Mouse (Mus musculus) embryonic fibroblast, embryonic 13.5 days (primary cell): ENCODE measurements around the gene Mup21. TPM values are rescaled to one million over a fixed set of nuclear protein-coding genes. Genes with fewer than 3 reads are reported as not detected.
"Not testable (repeated sequence)": the region's sequence is repeated elsewhere in the genome, so short reads cannot be mapped to it uniquely, and the experiment has no call there.

Experiments used
- H3K27ac ChIP-seq: 2 replicates; pipeline ENCODE4 v1.5.1; 2012; ENCODE audit warnings: low read length, control low read depth, inconsistent platforms; ENCODE audit not compliant: insufficient read depth
- H3K4me1 ChIP-seq: 2 replicates; pipeline ENCODE4 v1.6.1; 2011; ENCODE audit warnings: low read length; ENCODE audit not compliant: control insufficient read depth, insufficient read depth
- H3K4me3 ChIP-seq: 2 replicates; pipeline ENCODE4 v1.5.1; 2011; ENCODE audit warnings: mild to moderate bottlenecking, control low read depth, low read length; ENCODE audit not compliant: insufficient read depth
- CTCF ChIP-seq: IDR thresholded peaks from 2 replicates; pipeline ENCODE4 v1.5.1; 2011; ENCODE audit warnings: mild to moderate bottlenecking, control low read depth, low read length, moderate library complexity, borderline replicate concordance; ENCODE audit not compliant: insufficient read depth
- POLR2A ChIP-seq: IDR thresholded peaks from 2 replicates; pipeline ENCODE4 v1.6.1; 2011; ENCODE audit warnings: low read depth, mild to moderate bottlenecking, control low read depth, low read length, moderate library complexity
- polyA plus RNA-seq: library from polyadenylated mRNA; stranded (reverse); fragments of >200 nt; gene quantifications from 2 replicates; pipeline ENCODE4 v1.2.4, GENCODE M21; 2011; ENCODE audit warnings: low read depth; ENCODE audit not compliant: missing spikeins, insufficient read length

The Mup21 gene
- not detected in 2 replicates for polyA plus RNA-seq

DNA sequence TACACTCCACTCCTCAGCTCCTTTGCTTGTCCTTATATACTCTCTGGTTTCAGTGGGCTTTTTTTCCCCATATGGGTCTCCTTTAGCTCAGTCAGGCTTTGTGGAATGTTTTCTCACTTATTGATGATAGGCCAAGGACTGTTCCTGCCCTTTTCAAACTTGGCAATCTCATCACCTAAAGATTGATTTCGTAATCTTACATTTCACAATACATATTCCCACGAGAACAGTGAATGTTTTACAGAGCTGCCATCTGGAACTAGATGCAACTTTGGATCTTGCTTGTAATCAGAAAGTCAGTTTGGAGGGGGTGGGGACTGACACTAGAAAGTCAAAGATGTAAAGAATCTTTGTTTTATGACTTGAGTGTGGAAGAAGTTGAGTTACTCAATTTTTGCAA, at the start of gene Mup21:
Mup21 (minus strand) TSS at position 53 of the 400 bp plus-strand sequence.
- H3K4me3 ChIP-seq, result no peak within 1 kb of the TSS
- no peaks in the 10 kb centered on the region for H3K4me1 ChIP-seq
- H3K27ac ChIP-seq, result no peak within 1 kb of the TSS
- no peak for TF ChIP-seq POLR2A
- no peak for TF ChIP-seq CTCF

DNA sequence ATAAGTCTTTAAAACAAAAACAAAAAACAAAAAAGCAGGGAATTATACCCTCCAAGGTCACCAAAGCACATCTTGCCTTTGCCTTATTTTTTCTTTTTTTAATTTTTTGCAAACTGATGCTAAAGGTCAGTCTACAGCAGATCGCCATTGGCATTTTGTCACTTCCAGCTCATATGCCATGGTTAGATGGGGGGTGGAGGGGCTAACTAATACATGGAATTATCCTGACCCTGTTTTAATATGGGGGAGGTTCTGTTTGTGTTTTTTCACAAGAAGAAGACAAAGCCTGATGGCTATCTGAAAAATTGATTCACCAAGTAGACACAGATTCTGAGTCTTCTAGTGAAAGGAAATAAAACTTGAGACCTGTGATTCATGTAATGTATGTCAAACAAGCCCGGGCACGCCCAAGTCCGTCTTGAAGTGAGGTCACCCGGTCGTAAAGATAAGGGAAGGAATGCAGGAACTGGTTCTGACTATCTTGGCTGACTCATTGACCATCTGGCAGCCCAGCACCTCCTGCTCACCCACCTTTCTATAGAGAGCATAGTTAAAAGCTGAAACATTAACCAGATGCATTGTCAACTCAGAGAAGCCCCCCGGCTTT, 49.4 kb upstream of the Mup21 start:
- TF ChIP-seq POLR2A, result no peak
- TF ChIP-seq CTCF, result no peak
- no peak overlapping the region for H3K4me3 ChIP-seq
- H3K4me1 ChIP-seq, result no peaks in the 10 kb centered on the region
- no peak overlapping the region for H3K27ac ChIP-seq

DNA sequence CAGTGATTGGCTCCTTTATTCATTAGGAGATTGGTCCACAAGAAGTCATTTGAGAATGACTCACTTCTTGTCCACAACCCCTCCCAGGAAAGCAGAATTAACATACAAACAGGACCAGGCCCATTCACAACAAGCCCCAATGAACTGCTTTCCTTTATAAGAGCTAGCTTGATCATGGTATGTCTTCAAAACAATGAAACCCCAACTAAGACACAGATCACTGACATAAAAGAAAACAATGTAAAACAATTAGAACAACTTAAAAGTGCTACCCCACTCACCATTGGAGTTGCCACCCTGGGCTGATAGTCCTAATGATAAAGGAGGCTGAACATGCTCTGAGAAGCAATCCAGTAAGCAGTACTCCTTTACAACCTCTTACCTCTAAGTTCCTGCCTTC, 38.1 kb upstream of the Mup21 start:
- Histone ChIP-seq H3K4me3 (no peak overlapping the region), H3K27ac (no peak overlapping the region), H3K4me1 (no peaks in the 10 kb centered on the region)
- TF ChIP-seq CTCF (no peak), POLR2A (no peak)

DNA sequence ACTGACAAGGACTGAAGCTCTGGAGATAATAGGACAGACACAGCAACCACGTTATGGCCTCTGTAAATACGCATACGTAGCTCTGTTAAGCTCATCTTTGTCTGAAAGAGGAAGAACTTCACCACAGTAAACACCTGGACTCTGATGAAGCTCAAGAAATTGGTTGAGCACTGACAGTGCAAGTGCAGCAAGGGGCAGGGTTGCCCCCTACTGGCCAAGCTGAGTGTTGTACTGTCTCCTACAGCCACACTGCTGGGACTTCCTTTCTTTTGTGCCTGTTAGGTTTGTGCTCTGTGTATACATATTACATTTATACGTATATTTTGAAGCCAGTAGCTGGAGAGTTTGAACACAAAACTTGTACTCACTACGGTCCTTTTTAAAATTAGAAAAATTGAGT, 26.6 kb upstream of the Mup21 start:
- H3K4me1 ChIP-seq, result no peaks in the 10 kb centered on the region
- no peak overlapping the region for H3K4me3 ChIP-seq
- H3K27ac ChIP-seq, result no peak overlapping the region
- TF ChIP-seq CTCF (peak; percentile 46; the same call in 1 of the 2 replicates), POLR2A (no peak)

DNA sequence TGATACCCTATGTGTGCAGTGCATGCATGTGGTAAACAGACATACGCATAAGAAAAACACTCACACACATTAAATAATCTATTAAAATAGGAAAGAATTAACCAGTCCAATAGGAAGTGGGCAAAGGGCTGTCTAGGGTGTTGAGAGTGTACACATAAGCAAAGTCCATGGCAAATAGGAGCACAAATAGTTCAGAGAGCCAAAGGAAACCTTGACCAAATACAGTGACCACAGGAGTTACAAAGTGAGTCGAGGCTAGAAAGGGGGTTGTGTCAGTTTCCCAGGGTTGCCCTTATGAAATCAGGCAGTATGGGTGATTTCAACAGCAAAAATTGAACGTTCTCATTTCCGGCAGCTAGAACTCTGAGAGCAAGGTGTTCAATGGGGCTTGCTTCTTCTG, 23.8 kb upstream of the Mup21 start:
- Histone ChIP-seq H3K27ac (no peak overlapping the region), H3K4me3 (no peak overlapping the region), H3K4me1 (no peaks in the 10 kb centered on the region)
- TF ChIP-seq POLR2A (no peak), CTCF (no peak)

GRCm38 (mm10) chr4:62167636-62168035, 17.0 kb upstream of the Mup21 start:
- not testable (repeated sequence) for H3K4me3 ChIP-seq, H3K4me1 ChIP-seq, H3K27ac ChIP-seq

DNA sequence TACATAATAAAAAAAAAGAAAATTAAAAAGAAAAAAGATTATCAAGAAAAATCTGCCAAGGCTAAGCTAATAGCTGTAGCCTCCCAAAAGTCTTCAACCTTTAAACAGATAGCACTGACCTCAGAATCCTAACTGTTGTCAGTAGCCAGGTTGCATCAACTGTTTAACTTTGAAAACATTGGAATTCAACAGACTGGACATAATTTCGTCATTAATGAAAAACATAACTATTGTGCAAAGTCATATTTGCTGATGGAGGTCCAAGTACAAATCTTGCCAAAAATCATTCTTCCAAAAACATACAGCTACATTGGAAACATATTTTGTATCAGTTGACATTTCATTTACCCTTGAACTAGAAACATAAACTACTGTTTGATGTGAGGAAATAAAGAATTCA, 7.7 kb upstream of the Mup21 start:
- TF ChIP-seq POLR2A (no peak), CTCF (no peak)
- no peak overlapping the region for H3K27ac ChIP-seq
- H3K4me1 ChIP-seq, result no peaks in the 10 kb centered on the region
- no peak overlapping the region for H3K4me3 ChIP-seq

DNA sequence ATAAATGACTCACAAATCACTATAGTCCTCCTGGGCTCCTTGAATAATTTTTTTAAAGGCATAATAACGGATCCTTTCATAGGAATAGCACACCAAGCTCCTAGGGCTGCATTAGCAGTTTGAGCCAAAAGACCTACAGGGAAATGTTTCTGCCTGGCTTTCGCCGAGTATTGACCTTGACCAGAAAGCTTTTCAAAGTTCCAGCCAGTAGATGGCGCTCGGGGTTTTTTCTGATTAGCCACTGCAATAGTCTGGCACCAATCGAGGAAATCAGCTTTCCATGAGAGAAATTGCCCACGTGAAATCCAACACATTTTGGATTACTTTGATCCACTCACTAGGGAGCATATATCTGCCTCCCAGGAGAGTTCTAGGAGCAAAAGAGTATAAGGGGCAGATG, 17.0 kb downstream of the Mup21 start:
- Histone ChIP-seq H3K27ac (no peak overlapping the region), H3K4me3 (no peak overlapping the region), H3K4me1 (no peaks in the 10 kb centered on the region)
- TF ChIP-seq CTCF, result no peak
- TF ChIP-seq POLR2A, result no peak

GRCm38 (mm10) chr4:62103366-62103765, 47.3 kb downstream of the Mup21 start:
- 0 out of 2 replicates have a peak, but pooled peaks have one; percentile 20 for TF ChIP-seq CTCF
- H3K4me3 ChIP-seq, H3K4me1 ChIP-seq, H3K27ac ChIP-seq: not testable (repeated sequence)

Other genes starting within 250 kb of the Mup21 start
- gene Mup20, start 96.7 kb downstream of the Mup21 start, polyA plus RNA-seq, result not detected in 2 replicates
- not detected in 2 replicates for gene Mup3, start 63.5 kb downstream of the Mup21 start, polyA plus RNA-seq
- 10.9 and 12.7 TPM in 2 replicates for gene Zfp37, start 80.2 kb upstream of the Mup21 start, polyA plus RNA-seq
- 10.4 and 13.9 TPM in 2 replicates for gene Slc31a2, start 111.7 kb upstream of the Mup21 start, polyA plus RNA-seq
- gene Fkbp15, start 209.7 kb upstream of the Mup21 start, polyA plus RNA-seq, result 33.1 and 36.9 TPM in 2 replicates
- gene Slc31a1, start 209.9 kb upstream of the Mup21 start, polyA plus RNA-seq, result 40.8 and 46.7 TPM in 2 replicates